Mouse (Mus musculus) heart, adult 2 months (tissue): ENCODE results near the gene Gucd1. TPM values are rescaled to one million over a fixed set of nuclear protein-coding genes. Genes with fewer than 3 reads are reported as not detected.
"Not testable (repeated sequence)": the region's sequence is repeated elsewhere in the genome, so short reads cannot be mapped to it uniquely, and the experiment has no call there.

Experiments
- DNase-seq, 2 experiments: peaks; one replicate each; pipeline ENCODE4 v3.0.0; 2021
- H3K27ac ChIP-seq: fragments of 200-600 bp; 2 replicates; pipeline ENCODE4 v1.8.1; 2022
- H3K27me3 ChIP-seq: fragments of 200-500 bp; 2 replicates; pipeline ENCODE4 v1.6.1; 2012; ENCODE audit warnings: mild to moderate bottlenecking, low read length, inconsistent platforms, mixed read lengths; ENCODE audit not compliant: control insufficient read depth, insufficient read depth
- H3K36me3 ChIP-seq: fragments of 200-500 bp; 2 replicates; pipeline ENCODE4 v1.6.1; 2012; ENCODE audit warnings: low read length, inconsistent platforms; ENCODE audit not compliant: control insufficient read depth, insufficient read depth
- H3K4me1 ChIP-seq: fragments of 200-500 bp; 2 replicates; pipeline ENCODE4 v1.6.1; 2011; ENCODE audit warnings: low read length; ENCODE audit not compliant: control insufficient read depth, insufficient read depth
- H3K4me3 ChIP-seq: fragments of 200-600 bp; 2 replicates; pipeline ENCODE4 v1.8.1; 2022
- H3K79me2 ChIP-seq: fragments of 200-500 bp; replicated peaks from 2 replicates; pipeline ENCODE4 v1.6.1; 2012; ENCODE audit warnings: mild to moderate bottlenecking, inconsistent platforms, low read length, moderate library complexity, mixed read lengths; ENCODE audit not compliant: control insufficient read depth, insufficient read depth
- H3K9ac ChIP-seq: fragments of 200-500 bp; 2 replicates; pipeline ENCODE4 v1.6.1; 2012; ENCODE audit warnings: low read depth, mild to moderate bottlenecking, control low read depth, inconsistent platforms, low read length, mixed read lengths
- CTCF ChIP-seq: fragments of 200-600 bp; IDR thresholded peaks from 2 replicates; pipeline ENCODE4 v1.8.1; 2022; ENCODE audit warnings: antibody characterized with exemption, mild to moderate bottlenecking, moderate library complexity
- EP300 ChIP-seq: fragments of 200-500 bp; IDR thresholded peaks from 2 replicates; pipeline ENCODE4 v1.6.1; 2011; ENCODE audit warnings: low read depth, low read length, control low read depth; ENCODE audit not compliant: insufficient read depth
- POLR2A ChIP-seq: fragments of 200-500 bp; IDR thresholded peaks from 2 replicates; pipeline ENCODE4 v1.6.1; 2011; ENCODE audit warnings: mild to moderate bottlenecking, low read depth, low read length, control low read depth; ENCODE audit not compliant: insufficient read depth
- WGBS: fragments of 180-500 bp; shearing (Covaris S2); methylation state at CpG from one replicate; pipeline ENCODE4 v1.1.7; 2018; 5-methylcytosine and 5-hydroxymethylcytosine counted together
- intact Hi-C: fragments of 180-260 bp; cut with DNase I; formaldehyde crosslinking; loops from one replicate; pipeline ENCODE4 v1.15.1; 2025
- polyA plus RNA-seq: library from polyadenylated mRNA; depleted of rRNA; stranded (reverse); fragments of >200 nt; gene quantifications from 2 replicates; pipeline ENCODE4 v1.2.3, GENCODE M21; 2012
- total RNA-seq, 2 experiments: library from RNA; stranded (reverse); gene quantifications; 2 replicates each; pipeline ENCODE4 v1.2.3; 2021

Gucd1 gene
- total and polyA plus RNA-seq, 3 experiments = 33.2 to 44.7 (median 37.7) TPM

GRCm38 (mm10) chr10:75481703-75482102 lies 36.1 kb downstream of the Gucd1 start:
- Histone ChIP-seq H3K27ac (no peak overlapping the region), H3K4me3 (no peak overlapping the region), H3K79me2 (no peaks in the 10 kb centered on the region), H3K36me3 (no peaks in the 10 kb centered on the region), H3K9ac (no peak overlapping the region), H3K27me3 (no peaks in the 10 kb centered on the region), H3K4me1 (peaks cover 3% of the 10 kb centered on the region)
- TF ChIP-seq CTCF (no peak), POLR2A (no peak), EP300 (no peak)
- intact Hi-C loops = no loop called here
- no peak for DNase-seq
- WGBS = 58% methylated on average over 4 of the region's 4 CpGs

- no peak for TF ChIP-seq CTCF
- no peak for TF ChIP-seq EP300
- no peak for TF ChIP-seq POLR2A
- Histone ChIP-seq H3K27ac (no peak overlapping the region), H3K4me1 (peaks cover 3% of the 10 kb centered on the region), H3K79me2 (no peaks in the 10 kb centered on the region), H3K4me3 (no peak overlapping the region), H3K36me3 (no peaks in the 10 kb centered on the region), H3K27me3 (no peaks in the 10 kb centered on the region), H3K9ac (no peak overlapping the region)
- intact Hi-C loops = no loop called here
- DNase-seq = no peak
- WGBS = 79% methylated on average over 2 of the region's 2 CpGs
These were observed 37.8 kb downstream of the Gucd1 start for GRCm38 (mm10) chr10:75479955-75480354.

GRCm38 (mm10) chr10:75477034-75477433 lies 40.7 kb downstream of the Gucd1 start:
- Histone ChIP-seq H3K27me3 (no peaks in the 10 kb centered on the region), H3K79me2 (no peaks in the 10 kb centered on the region), H3K4me1 (peaks cover 3% of the 10 kb centered on the region), H3K27ac (no peak overlapping the region), H3K4me3 (no peak overlapping the region), H3K9ac (no peak overlapping the region), H3K36me3 (no peaks in the 10 kb centered on the region)
- TF ChIP-seq CTCF (no peak), POLR2A (no peak), EP300 (no peak)
- WGBS = 56% methylated on average over 9 of the region's 9 CpGs
- intact Hi-C loops = no loop called here
- DNase-seq = peak in 1 of 2 experiments; percentile 50

- WGBS = 65% methylated on average over 5 of the region's 6 CpGs
- DNase-seq, H3K4me3 ChIP-seq, H3K4me1 ChIP-seq, H3K36me3 ChIP-seq, H3K27ac ChIP-seq, intact Hi-C loops, H3K9ac ChIP-seq, H3K79me2 ChIP-seq, H3K27me3 ChIP-seq: not testable (repeated sequence)
These were observed 42.5 kb downstream of the Gucd1 start for GRCm38 (mm10) chr10:75475139-75475850.

GRCm38 (mm10) chr10:75474571-75474970 lies 43.2 kb downstream of the Gucd1 start:
- intact Hi-C loops = no loop called here
- Histone ChIP-seq H3K27me3 (no peaks in the 10 kb centered on the region), H3K36me3 (no peaks in the 10 kb centered on the region), H3K4me3 (no peak overlapping the region), H3K79me2 (no peaks in the 10 kb centered on the region), H3K4me1 (peaks cover 3% of the 10 kb centered on the region), H3K27ac (no peak overlapping the region), H3K9ac (no peak overlapping the region)
- DNase-seq = no peak
- WGBS = 55% methylated on average over 5 of the region's 5 CpGs
- TF ChIP-seq POLR2A (no peak), EP300 (no peak)

- TF ChIP-seq EP300 = no peak
- no peak for TF ChIP-seq POLR2A
- no peak for TF ChIP-seq CTCF
These were observed 44.4 kb downstream of the Gucd1 start for GRCm38 (mm10) chr10:75473411-75473810.

More at GRCm38 (mm10) chr10:75473411-75473810, 44.4 kb downstream of the Gucd1 start:
- Histone ChIP-seq H3K27me3 (no peaks in the 10 kb centered on the region), H3K9ac (no peak overlapping the region), H3K36me3 (no peaks in the 10 kb centered on the region), H3K4me1 (peaks cover 3% of the 10 kb centered on the region), H3K4me3 (no peak overlapping the region), H3K27ac (no peak overlapping the region), H3K79me2 (no peaks in the 10 kb centered on the region)
- 66% methylated on average over 8 of the region's 8 CpGs for WGBS
- intact Hi-C loops = no loop called here
- no peak for DNase-seq
